Mouse (Mus musculus): ENCODE results near the gene Srebf1. TPM values are rescaled to one million over a fixed set of nuclear protein-coding genes. Genes with fewer than 3 reads are reported as not detected.

The Srebf1 gene
- polyA plus RNA-seq, 1 experiment = 64.1 TPM

DNA sequence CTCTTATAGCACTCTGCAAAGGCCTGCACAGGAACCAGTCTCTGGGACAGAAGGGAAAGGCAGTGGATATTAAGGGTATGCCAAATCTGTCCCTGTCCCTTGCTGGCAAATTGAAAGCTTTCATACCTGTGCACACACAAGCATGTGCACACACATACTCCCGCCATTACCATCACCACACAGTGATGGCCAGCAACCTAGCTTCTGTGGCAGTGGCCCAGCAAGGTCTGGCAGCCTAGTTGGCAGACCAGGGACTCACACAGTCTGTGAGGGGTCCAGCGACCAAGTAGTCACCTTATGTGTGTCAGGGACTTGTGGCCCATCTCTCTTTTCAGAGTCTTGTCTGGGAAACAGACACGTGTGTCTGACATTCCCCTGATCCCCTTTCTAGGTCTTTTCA is 11.2 kb downstream of the Srebf1 start:
- Histone ChIP-seq H3K79me3 (ENCODE audit: low read depth) (peaks cover 50% of the 10 kb centered on the region), H3K4me3 (ENCODE audit: insufficient read depth, poor library complexity, severe bottlenecking) (no peak overlapping the region)

DNA sequence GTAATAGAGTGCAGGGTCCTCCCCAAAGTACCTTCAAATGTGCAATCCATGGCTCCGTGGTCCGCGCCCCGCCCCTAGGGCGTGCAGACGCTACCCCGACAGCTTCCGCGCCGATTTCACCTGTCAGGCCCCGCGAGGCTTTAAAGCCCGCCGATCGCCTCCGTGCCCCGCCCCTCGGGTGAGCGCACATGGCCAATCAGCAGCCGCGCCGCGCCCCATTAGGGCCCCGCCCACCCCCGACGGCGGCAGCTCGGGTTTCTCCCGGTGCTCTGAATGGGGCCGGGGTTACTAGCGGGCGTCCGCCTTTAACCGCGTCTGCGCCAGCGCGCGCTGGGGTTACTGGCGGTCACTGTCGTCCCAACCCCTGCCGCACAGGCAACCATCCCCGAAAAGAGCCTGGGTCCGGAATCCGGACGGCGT is 12.1 kb downstream of the Srebf1 start:
- peaks cover 45% of the 10 kb centered on the region for H3K79me3 ChIP-seq (ENCODE audit: low read depth)
- TF ChIP-seq CTCF (IDR thresholded peaks at IDR 0.05; ENCODE audit: control insufficient read depth, insufficient read depth, insufficient read length) (no peak), USF1 (IDR thresholded peaks at IDR 0.05; ENCODE audit: low read depth) (no peak), CEBPB (IDR thresholded peaks at IDR 0.05; ENCODE audit: low read depth) (no peak), MAX (IDR thresholded peaks at IDR 0.05) (no peak), FOSL1 (IDR thresholded peaks at IDR 0.05; ENCODE audit: insufficient read depth, low read length, poor library complexity, severe bottlenecking) (no peak), MYOD1 (IDR thresholded peaks at IDR 0.05; ENCODE audit: control insufficient read depth, insufficient read length, low read depth) (no peak), MYOG (IDR thresholded peaks at IDR 0.05; ENCODE audit: control insufficient read depth, extremely low read depth, insufficient read length) (no peak)
- H3K79me2 ChIP-seq (ENCODE audit: control insufficient read depth, insufficient read depth) = peaks cover 93% of the 10 kb centered on the region

More for the DNA sequence above, 11.2 kb downstream of the Srebf1 start:
- Histone ChIP-seq H3ac (ENCODE audit: control insufficient read depth, insufficient read length, low read depth) (no peak overlapping the region), H3K27me3 (ENCODE audit: control insufficient read depth, insufficient read depth, insufficient read length) (no peaks in the 10 kb centered on the region), H3K79me2 (ENCODE audit: control insufficient read depth, insufficient read depth) (peaks cover 99% of the 10 kb centered on the region), H3K36me3 (ENCODE audit: control insufficient read depth, insufficient read depth) (peaks cover 17% of the 10 kb centered on the region)
- TF ChIP-seq CTCF (IDR thresholded peaks at IDR 0.05; ENCODE audit: control insufficient read depth, insufficient read depth, insufficient read length) (no peak), MAX (IDR thresholded peaks at IDR 0.05) (no peak), USF1 (IDR thresholded peaks at IDR 0.05; ENCODE audit: low read depth) (no peak), FOSL1 (IDR thresholded peaks at IDR 0.05; ENCODE audit: insufficient read depth, low read length, poor library complexity, severe bottlenecking) (no peak), MYOG (IDR thresholded peaks at IDR 0.05; ENCODE audit: control insufficient read depth, extremely low read depth, insufficient read length) (no peak), CEBPB (IDR thresholded peaks at IDR 0.05; ENCODE audit: low read depth) (no peak), MYOD1 (IDR thresholded peaks at IDR 0.05; ENCODE audit: control insufficient read depth, insufficient read length, low read depth) (no peak)

GRCm38 (mm10) chr11:60209933-60210249 is 12.5 kb downstream of the Srebf1 start:
- H3K4me3 ChIP-seq (ENCODE audit: insufficient read depth, poor library complexity, severe bottlenecking) = peak overlapping the region; percentile 34
- peaks cover 89% of the 10 kb centered on the region for H3K79me2 ChIP-seq (ENCODE audit: control insufficient read depth, insufficient read depth)
- H3K27me3 ChIP-seq (ENCODE audit: control insufficient read depth, insufficient read depth, insufficient read length) = no peaks in the 10 kb centered on the region
- H3ac ChIP-seq (ENCODE audit: control insufficient read depth, insufficient read length, low read depth) = peak overlapping the region; percentile 9
- peaks cover 43% of the 10 kb centered on the region for H3K79me3 ChIP-seq (ENCODE audit: low read depth)
- peaks cover 28% of the 10 kb centered on the region for H3K36me3 ChIP-seq (ENCODE audit: control insufficient read depth, insufficient read depth)
- TF ChIP-seq CTCF (IDR thresholded peaks at IDR 0.05; ENCODE audit: control insufficient read depth, insufficient read depth, insufficient read length) (no peak), MYOG (IDR thresholded peaks at IDR 0.05; ENCODE audit: control insufficient read depth, extremely low read depth, insufficient read length) (no peak), CEBPB (IDR thresholded peaks at IDR 0.05; ENCODE audit: low read depth) (no peak), MAX (IDR thresholded peaks at IDR 0.05) (no peak), MYOD1 (IDR thresholded peaks at IDR 0.05; ENCODE audit: control insufficient read depth, insufficient read length, low read depth) (no peak), USF1 (IDR thresholded peaks at IDR 0.05; ENCODE audit: low read depth) (no peak), FOSL1 (IDR thresholded peaks at IDR 0.05; ENCODE audit: insufficient read depth, low read length, poor library complexity, severe bottlenecking) (no peak)

More for the DNA sequence above, 12.1 kb downstream of the Srebf1 start:
- Histone ChIP-seq H3K27me3 (ENCODE audit: control insufficient read depth, insufficient read depth, insufficient read length) (no peaks in the 10 kb centered on the region), H3K36me3 (ENCODE audit: control insufficient read depth, insufficient read depth) (peaks cover 23% of the 10 kb centered on the region), H3K4me3 (ENCODE audit: insufficient read depth, poor library complexity, severe bottlenecking) (peak overlapping the region; percentile 34), H3ac (ENCODE audit: control insufficient read depth, insufficient read length, low read depth) (peak overlapping the region; percentile 19)

DNA sequence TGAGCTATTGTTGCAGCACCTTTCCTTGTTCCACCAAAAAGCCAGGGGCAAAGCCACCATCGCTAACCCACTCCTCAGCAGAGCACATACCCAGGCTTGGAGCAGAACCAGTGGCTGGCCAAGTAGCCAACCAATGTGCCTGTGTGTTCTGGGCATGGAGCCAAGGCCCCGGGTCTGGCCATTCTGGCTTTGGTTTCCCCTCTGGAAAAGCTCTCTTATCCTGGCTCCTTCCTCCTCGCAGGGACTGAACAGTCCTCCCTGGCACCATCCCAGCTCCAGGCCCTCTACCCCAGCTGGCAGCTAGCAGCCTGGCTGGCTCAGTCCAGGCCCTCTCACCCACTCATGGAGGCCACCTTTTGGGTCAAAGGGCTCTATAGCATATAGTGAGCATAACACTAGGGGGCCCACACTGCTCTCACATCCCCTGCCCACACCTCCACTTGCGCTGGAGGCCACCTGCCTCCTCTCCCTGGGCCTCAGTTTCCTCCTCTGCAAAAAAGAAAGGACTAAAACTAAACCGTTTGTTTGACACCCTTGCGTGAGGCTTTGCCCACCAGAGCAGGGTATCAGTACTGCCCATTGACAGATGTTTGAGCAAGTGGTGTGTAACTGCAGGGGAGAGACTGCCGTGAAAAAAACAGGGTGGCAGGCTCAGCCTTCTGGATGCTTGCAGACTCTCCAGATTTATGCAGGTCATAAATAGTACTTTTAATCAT is 13.0 kb downstream of the Srebf1 start:
- no peak for TF ChIP-seq CEBPB (IDR thresholded peaks at IDR 0.05; ENCODE audit: low read depth)
- no peak for TF ChIP-seq CTCF (IDR thresholded peaks at IDR 0.05; ENCODE audit: control insufficient read depth, insufficient read depth, insufficient read length)
- no peak for TF ChIP-seq MYOD1 (IDR thresholded peaks at IDR 0.05; ENCODE audit: control insufficient read depth, insufficient read length, low read depth)
- TF ChIP-seq USF1 (IDR thresholded peaks at IDR 0.05; ENCODE audit: low read depth) = no peak
- no peak for TF ChIP-seq FOSL1 (IDR thresholded peaks at IDR 0.05; ENCODE audit: insufficient read depth, low read length, poor library complexity, severe bottlenecking)
- no peak for TF ChIP-seq MYOG (IDR thresholded peaks at IDR 0.05; ENCODE audit: control insufficient read depth, extremely low read depth, insufficient read length)
- no peak for TF ChIP-seq MAX (IDR thresholded peaks at IDR 0.05)
- H3K79me2 ChIP-seq (ENCODE audit: control insufficient read depth, insufficient read depth) = peaks cover 84% of the 10 kb centered on the region
- H3K27me3 ChIP-seq (ENCODE audit: control insufficient read depth, insufficient read depth, insufficient read length) = no peaks in the 10 kb centered on the region
- peaks cover 31% of the 10 kb centered on the region for H3K36me3 ChIP-seq (ENCODE audit: control insufficient read depth, insufficient read depth)
- peak overlapping the region; percentile 13 for H3ac ChIP-seq (ENCODE audit: control insufficient read depth, insufficient read length, low read depth)
- H3K4me3 ChIP-seq (ENCODE audit: insufficient read depth, poor library complexity, severe bottlenecking) = peak overlapping the region; percentile 34
- H3K79me3 ChIP-seq (ENCODE audit: low read depth) = peaks cover 41% of the 10 kb centered on the region

- Histone ChIP-seq H3K79me3 (ENCODE audit: low read depth) (peaks cover 38% of the 10 kb centered on the region), H3K4me3 (ENCODE audit: insufficient read depth, poor library complexity, severe bottlenecking) (no peak overlapping the region), H3K27me3 (ENCODE audit: control insufficient read depth, insufficient read depth, insufficient read length) (no peaks in the 10 kb centered on the region), H3K36me3 (ENCODE audit: control insufficient read depth, insufficient read depth) (peaks cover 37% of the 10 kb centered on the region), H3K79me2 (ENCODE audit: control insufficient read depth, insufficient read depth) (peaks cover 78% of the 10 kb centered on the region), H3ac (ENCODE audit: control insufficient read depth, insufficient read length, low read depth) (no peak overlapping the region)
- TF ChIP-seq CEBPB (IDR thresholded peaks at IDR 0.05; ENCODE audit: low read depth) = no peak
- TF ChIP-seq USF1 (IDR thresholded peaks at IDR 0.05; ENCODE audit: low read depth) = no peak
- TF ChIP-seq MYOD1 (IDR thresholded peaks at IDR 0.05; ENCODE audit: control insufficient read depth, insufficient read length, low read depth) = no peak
- no peak for TF ChIP-seq MAX (IDR thresholded peaks at IDR 0.05)
- no peak for TF ChIP-seq MYOG (IDR thresholded peaks at IDR 0.05; ENCODE audit: control insufficient read depth, extremely low read depth, insufficient read length)
- no peak for TF ChIP-seq CTCF (IDR thresholded peaks at IDR 0.05; ENCODE audit: control insufficient read depth, insufficient read depth, insufficient read length)
- no peak for TF ChIP-seq FOSL1 (IDR thresholded peaks at IDR 0.05; ENCODE audit: insufficient read depth, low read length, poor library complexity, severe bottlenecking)
These were observed 13.7 kb downstream of the Srebf1 start for GRCm38 (mm10) chr11:60208712-60209111.

Data from C2C12 (cell line).